Mouse (Mus musculus) brain, embryonic 14.5 days (tissue): ENCODE measurements at regions not wholly inside any gene's neighbourhood (a gene's known extent, or its start where the extent isn't known, plus 50 kb on each side); places are given as distances from the start of the nearest gene placed in this dataset.

Experiments
- CTCF ChIP-seq: fragments of 200-500 bp; IDR thresholded peaks from 2 replicates; pipeline ENCODE4 v1.5.1; 2012; ENCODE audit warnings: inconsistent platforms, mild to moderate bottlenecking, moderate library complexity, borderline replicate concordance; ENCODE audit not compliant: insufficient read depth, insufficient read length; ENCODE audit errors: extremely low read depth
- POLR2A ChIP-seq: fragments of 200-500 bp; IDR thresholded peaks from 2 replicates; pipeline ENCODE4 v1.6.1; 2012; ENCODE audit warnings: mild to moderate bottlenecking, inconsistent platforms, borderline replicate concordance; ENCODE audit not compliant: poor library complexity, insufficient read depth, insufficient read length, severe bottlenecking; ENCODE audit errors: extremely low read depth

GRCm38 (mm10) chr3:115788525-115788924 is 73.7 kb upstream of the S1pr1 start:
- TF ChIP-seq CTCF = no peak
- no peak for TF ChIP-seq POLR2A
